Mouse (Mus musculus) lung, postnatal 36 days (tissue): Measurements from ENCODE around the gene Prkd2.

ENCODE experiments used
- DNase-seq: peaks from one replicate; pipeline ENCODE4 v3.0.0; 2022; ENCODE audit warnings: mixed read lengths

Gene Prkd2

GRCm38 (mm10) chr7:16919395-16920149, 76.9 kb downstream of the Prkd2 start:
- no peak for DNase-seq
